Mouse (Mus musculus): ENCODE results near the gene Col18a1. TPM values are rescaled to one million over a fixed set of nuclear protein-coding genes. Genes with fewer than 3 reads are reported as not detected.
A peak's percentile ranks its signal among the peaks of the same experiment; 100 is the strongest.

Gene Col18a1
- polyA plus RNA-seq, 1 experiment = 45.7 TPM

DNA sequence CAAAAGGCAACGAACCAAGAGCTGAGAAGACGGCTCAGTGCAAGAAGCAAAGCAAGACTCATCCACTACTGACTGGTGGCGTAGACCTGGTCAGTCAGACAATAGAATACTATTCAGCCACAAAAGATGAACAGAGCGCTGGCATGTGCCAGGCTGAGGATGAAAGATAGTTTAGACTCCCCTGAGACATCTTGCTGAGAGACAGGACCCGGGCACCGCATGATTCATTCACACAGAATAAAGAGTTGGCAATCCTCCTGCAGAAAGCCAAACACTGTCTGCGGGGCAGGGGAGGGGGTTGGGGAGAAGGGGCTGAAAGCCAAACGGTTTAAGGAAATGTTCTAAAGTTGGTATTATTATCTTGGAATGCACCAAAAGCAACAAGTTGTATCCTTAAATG lies 42.4 kb downstream of the Col18a1 start:
- Histone ChIP-seq H3K4me1 (ENCODE audit: control insufficient read depth, insufficient read depth, low read length) (no peaks in the 10 kb centered on the region), H3K4me3 (replicated peaks; ENCODE audit: insufficient read depth, low read depth, low read length) (no peak overlapping the region)
- 22% methylated on average over 8 of the region's 8 CpGs for WGBS

GRCm38 (mm10) chr10:77121287-77122022 lies 44.9 kb downstream of the Col18a1 start:
- Histone ChIP-seq H3K4me3 (replicated peaks; ENCODE audit: insufficient read depth, low read depth, low read length) (no peak overlapping the region), H3K27me3 (ENCODE audit: control insufficient read depth, insufficient read depth, low read length) (no peaks in the 10 kb centered on the region), H3K4me1 (ENCODE audit: control insufficient read depth, insufficient read depth, low read length) (no peaks in the 10 kb centered on the region), H3K27ac (ENCODE audit: insufficient read depth, low read length) (no peak overlapping the region)
- WGBS = 92% methylated on average over 8 of the region's 8 CpGs
- TF ChIP-seq POLR2A (IDR thresholded peaks at IDR 0.05; ENCODE audit: borderline replicate concordance, insufficient read depth, low read length) (no peak), CTCF (IDR thresholded peaks at IDR 0.05; ENCODE audit: borderline replicate concordance, insufficient read depth, low read depth, low read length) (no peak)
- DNase-seq = no peak

More for the DNA sequence above, 42.4 kb downstream of the Col18a1 start:
- H3K27me3 ChIP-seq (ENCODE audit: control insufficient read depth, insufficient read depth, low read length) = no peaks in the 10 kb centered on the region
- DNase-seq = no peak
- no peak overlapping the region for H3K27ac ChIP-seq (ENCODE audit: insufficient read depth, low read length)
- TF ChIP-seq CTCF (IDR thresholded peaks at IDR 0.05; ENCODE audit: borderline replicate concordance, insufficient read depth, low read depth, low read length) = no peak
- no peak for TF ChIP-seq POLR2A (IDR thresholded peaks at IDR 0.05; ENCODE audit: borderline replicate concordance, insufficient read depth, low read length)

DNA sequence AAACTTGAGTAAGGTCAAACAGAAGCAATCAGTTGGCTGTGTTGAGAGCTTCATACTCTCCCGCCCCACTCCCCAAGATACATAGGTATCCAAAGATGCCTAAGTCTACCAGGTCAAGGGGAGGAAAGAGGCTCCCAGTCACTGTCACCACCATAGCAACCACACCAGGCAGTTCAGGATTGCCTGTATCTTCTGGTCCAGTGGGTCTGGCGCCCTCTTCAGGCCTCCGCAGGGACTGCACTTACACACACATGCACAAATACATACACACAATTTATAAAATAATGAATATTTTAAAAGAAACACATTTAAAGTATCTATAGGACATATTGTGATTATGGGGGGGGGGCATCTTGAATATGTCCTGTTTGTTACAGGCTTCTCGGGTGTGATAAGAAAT lies 45.8 kb downstream of the Col18a1 start:
- Histone ChIP-seq H3K4me1 (ENCODE audit: control insufficient read depth, insufficient read depth, low read length) (no peaks in the 10 kb centered on the region), H3K27me3 (ENCODE audit: control insufficient read depth, insufficient read depth, low read length) (no peaks in the 10 kb centered on the region), H3K27ac (ENCODE audit: insufficient read depth, low read length) (no peak overlapping the region), H3K4me3 (replicated peaks; ENCODE audit: insufficient read depth, low read depth, low read length) (no peak overlapping the region)
- TF ChIP-seq CTCF (IDR thresholded peaks at IDR 0.05; ENCODE audit: borderline replicate concordance, insufficient read depth, low read depth, low read length) (peak; percentile 18; the same call in 1 of the 2 replicates), POLR2A (IDR thresholded peaks at IDR 0.05; ENCODE audit: borderline replicate concordance, insufficient read depth, low read length) (no peak)
- whole genome bisulfite sequencing = 83% methylated on average over 4 of the region's 4 CpGs
- DNase-seq = no peak

DNA sequence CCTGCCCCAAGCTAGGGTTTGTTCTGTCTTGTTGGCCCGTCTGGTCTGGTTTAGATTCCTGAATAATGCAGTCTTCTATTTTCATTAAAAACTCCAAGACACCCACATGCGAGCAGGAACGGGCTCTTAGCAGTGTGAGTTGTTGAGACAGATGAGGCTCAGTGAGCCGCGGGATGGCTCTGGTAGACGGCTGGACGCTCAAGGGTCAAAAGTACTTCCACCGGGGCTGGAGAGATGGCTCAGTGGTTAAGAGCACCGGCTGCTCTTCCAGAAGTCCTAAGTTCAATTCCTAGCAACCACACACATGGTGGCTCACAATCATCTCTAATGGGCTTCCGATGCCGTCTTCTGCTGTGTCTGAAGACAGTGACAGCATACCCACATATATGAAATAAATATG lies 46.9 kb downstream of the Col18a1 start:
- no peaks in the 10 kb centered on the region for H3K27me3 ChIP-seq (ENCODE audit: control insufficient read depth, insufficient read depth, low read length)
- H3K27ac ChIP-seq (ENCODE audit: insufficient read depth, low read length) = no peak overlapping the region
- no peaks in the 10 kb centered on the region for H3K4me1 ChIP-seq (ENCODE audit: control insufficient read depth, insufficient read depth, low read length)
- no peak overlapping the region for H3K4me3 ChIP-seq (replicated peaks; ENCODE audit: insufficient read depth, low read depth, low read length)
- WGBS = 85% methylated on average over 11 of the region's 11 CpGs
- TF ChIP-seq CTCF (IDR thresholded peaks at IDR 0.05; ENCODE audit: borderline replicate concordance, insufficient read depth, low read depth, low read length) (no peak), POLR2A (IDR thresholded peaks at IDR 0.05; ENCODE audit: borderline replicate concordance, insufficient read depth, low read length) (no peak)
- no peak for DNase-seq

GRCm38 (mm10) chr10:77118361-77118760 lies 48.0 kb downstream of the Col18a1 start:
- no peak for TF ChIP-seq POLR2A (IDR thresholded peaks at IDR 0.05; ENCODE audit: borderline replicate concordance, insufficient read depth, low read length)
- no peak for TF ChIP-seq CTCF (IDR thresholded peaks at IDR 0.05; ENCODE audit: borderline replicate concordance, insufficient read depth, low read depth, low read length)
- Histone ChIP-seq H3K27me3 (ENCODE audit: control insufficient read depth, insufficient read depth, low read length) (no peaks in the 10 kb centered on the region), H3K4me1 (ENCODE audit: control insufficient read depth, insufficient read depth, low read length) (no peaks in the 10 kb centered on the region), H3K4me3 (replicated peaks; ENCODE audit: insufficient read depth, low read depth, low read length) (no peak overlapping the region), H3K27ac (ENCODE audit: insufficient read depth, low read length) (no peak overlapping the region)
- DNase-seq = peak in 1 of 2 experiments; percentile 23
- WGBS = 21% methylated on average over 1 of the region's 1 CpGs

DNA sequence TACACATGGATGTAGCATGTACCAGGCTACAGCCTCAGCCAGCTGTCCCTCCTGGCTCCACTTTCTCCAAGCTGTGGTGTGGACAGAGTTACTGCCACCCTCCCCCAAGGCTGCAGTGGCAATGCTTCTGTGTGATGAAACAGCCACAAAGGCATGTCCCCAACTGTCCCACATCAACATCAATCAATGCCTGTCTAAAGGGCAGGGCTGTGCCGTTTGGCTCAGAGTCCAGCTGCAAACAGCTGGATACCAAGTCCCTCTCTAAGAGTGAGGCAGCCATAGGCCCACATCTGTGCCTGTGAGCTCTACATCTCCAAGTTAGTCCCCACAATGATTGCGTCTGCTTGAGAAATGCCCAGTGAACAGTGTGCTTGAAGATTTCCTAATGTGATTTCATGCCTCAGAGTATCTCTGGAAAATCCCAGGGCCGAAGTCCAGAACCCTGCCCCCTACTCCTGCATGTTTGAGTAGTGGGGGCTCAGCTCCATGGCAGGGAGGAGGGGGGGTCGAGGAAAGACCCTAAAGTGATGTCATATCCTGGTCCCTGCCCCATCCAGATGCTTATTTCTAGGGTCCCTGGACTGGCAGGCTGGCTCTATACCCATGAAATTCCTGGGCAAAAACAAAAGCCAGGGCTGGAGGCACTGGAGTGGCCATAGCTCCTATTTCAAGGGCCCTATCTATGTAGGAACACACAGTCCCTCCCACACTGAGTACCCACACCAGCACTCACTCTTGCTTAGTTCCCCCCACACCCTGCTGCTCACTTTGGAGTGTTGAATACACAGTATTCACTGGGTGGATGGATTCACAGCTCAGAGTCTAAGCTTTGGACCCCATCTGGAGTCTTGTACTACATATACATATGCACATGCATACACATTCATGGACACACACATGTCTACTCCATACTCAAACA lies 49.6 kb downstream of the Col18a1 start:
- Histone ChIP-seq H3K27me3 (ENCODE audit: control insufficient read depth, insufficient read depth, low read length) (no peaks in the 10 kb centered on the region), H3K4me1 (ENCODE audit: control insufficient read depth, insufficient read depth, low read length) (no peaks in the 10 kb centered on the region), H3K4me3 (replicated peaks; ENCODE audit: insufficient read depth, low read depth, low read length) (no peak overlapping the region), H3K27ac (ENCODE audit: insufficient read depth, low read length) (no peak overlapping the region)
- no peak for TF ChIP-seq CTCF (IDR thresholded peaks at IDR 0.05; ENCODE audit: borderline replicate concordance, insufficient read depth, low read depth, low read length)
- TF ChIP-seq POLR2A (IDR thresholded peaks at IDR 0.05; ENCODE audit: borderline replicate concordance, insufficient read depth, low read length) = no peak
- no peak for DNase-seq
- 31% methylated on average over 4 of the region's 4 CpGs for WGBS

DNA sequence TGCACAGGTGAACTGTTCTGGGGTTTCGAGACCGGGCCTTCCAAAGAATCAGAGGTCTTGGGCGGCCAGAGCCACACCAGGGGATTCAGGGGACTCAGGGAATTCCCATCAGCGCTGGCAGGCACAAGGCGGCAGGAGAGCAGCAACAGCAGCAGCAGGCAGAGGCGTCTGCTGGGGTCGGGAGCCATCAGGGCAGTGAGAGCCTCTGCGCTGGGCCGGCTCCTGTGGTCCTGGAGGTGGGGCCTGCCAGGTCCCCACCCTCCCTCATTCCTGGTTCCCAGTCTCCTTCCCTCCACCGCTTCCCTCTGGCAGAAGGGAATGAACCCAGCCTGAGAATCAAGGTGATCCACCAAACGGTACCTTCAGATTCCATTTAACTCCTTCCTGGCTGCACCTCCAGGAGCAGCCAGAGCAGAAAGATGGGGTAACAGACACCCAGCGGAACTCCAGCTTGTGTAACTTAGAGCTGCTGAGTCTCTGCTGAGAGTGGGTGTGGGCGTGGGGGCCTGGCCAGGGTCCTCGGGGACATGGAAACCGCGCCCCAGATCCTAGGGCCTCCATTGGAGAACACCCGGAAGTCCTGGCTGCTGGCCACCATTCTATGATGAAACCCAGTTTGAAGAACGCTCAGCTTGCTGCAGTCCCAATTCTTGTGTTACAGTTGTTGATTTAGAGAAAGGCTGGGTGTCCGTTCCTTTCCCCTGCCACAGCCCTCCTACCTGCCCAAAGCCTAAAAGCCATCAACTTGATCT lies 52.7 kb downstream of the Col18a1 start:
- Histone ChIP-seq H3K4me3 (replicated peaks; ENCODE audit: insufficient read depth, low read depth, low read length) (no peak overlapping the region), H3K27ac (ENCODE audit: insufficient read depth, low read length) (no peak overlapping the region), H3K4me1 (ENCODE audit: control insufficient read depth, insufficient read depth, low read length) (no peaks in the 10 kb centered on the region), H3K27me3 (ENCODE audit: control insufficient read depth, insufficient read depth, low read length) (no peaks in the 10 kb centered on the region)
- no peak for DNase-seq
- 43% methylated on average over 19 of the region's 19 CpGs for WGBS
- TF ChIP-seq POLR2A (IDR thresholded peaks at IDR 0.05; ENCODE audit: borderline replicate concordance, insufficient read depth, low read length) (no peak), CTCF (IDR thresholded peaks at IDR 0.05; ENCODE audit: borderline replicate concordance, insufficient read depth, low read depth, low read length) (no peak)
